Mouse (Mus musculus) A20 (cell line): ENCODE results near the gene Ppp1r18.

Experiments used
- DNase-seq: peaks from one replicate; pipeline ENCODE4 v3.0.0-alpha.2; 2011; ENCODE audit warnings: low read depth, low spot score

Ppp1r18 gene

DNA sequence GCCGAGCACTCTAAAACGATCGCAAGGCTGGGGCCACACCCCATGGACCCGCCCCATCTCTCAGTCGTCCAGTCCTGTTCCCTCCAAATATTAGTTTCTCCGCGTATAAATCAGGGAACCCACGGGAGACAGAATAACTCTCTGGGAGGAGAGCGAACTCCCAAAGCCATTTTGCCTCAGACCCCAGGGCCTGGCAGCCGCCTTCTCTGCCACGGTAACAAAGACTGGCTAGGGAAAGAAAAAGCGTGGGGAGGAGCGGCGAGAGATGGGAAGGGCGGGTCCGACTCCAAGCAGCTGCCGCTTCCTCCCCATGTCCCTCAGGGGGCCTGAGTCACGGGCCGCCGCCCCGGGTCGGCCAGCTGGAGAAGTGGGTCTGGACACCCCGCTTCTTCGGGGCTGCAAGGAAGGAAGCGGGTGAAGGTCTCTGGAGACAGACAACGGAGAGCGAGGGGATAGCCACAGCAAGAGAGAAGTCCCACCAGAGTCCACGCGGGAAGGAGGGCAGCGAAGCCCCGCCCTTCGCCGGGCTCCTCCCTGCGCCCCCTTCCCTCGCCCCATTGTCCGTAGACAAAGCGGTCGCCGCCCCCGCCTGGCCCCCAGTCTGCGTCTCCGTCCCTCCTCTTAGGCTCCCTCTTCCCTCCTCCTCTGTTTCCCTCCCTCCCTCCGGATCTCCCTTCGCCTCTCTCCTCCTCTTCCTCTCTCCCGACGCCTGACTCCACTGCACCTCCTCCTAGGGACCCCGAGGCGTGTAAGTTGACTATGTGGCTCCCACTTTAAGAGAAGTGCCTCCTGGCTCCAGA is at the start of gene Ppp1r18:
TSS of gene Ppp1r18 (plus strand) at position 113 of the 800 bp plus-strand sequence.
- DNase-seq: peak; percentile 80

DNA sequence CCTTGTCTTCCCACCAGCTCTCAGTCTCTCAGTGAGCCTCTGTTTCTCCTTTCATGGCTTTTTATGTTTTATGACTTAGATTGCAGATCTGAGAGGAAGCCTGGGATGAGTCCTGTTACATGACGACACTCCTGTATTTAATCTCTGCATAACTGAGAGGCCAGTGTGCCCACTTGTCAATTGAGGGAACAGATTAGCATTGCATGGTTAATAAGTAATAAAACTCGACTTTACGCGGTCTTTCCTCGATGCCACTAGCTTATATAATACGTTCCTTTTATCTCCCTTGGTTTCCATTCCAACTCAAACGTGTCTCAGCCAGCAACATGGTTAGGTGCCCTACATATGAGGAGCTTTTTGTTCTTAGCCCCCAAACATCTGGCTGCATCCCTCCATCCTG is 49.6 kb upstream of the Ppp1r18 start:
- no peak for DNase-seq

DNA sequence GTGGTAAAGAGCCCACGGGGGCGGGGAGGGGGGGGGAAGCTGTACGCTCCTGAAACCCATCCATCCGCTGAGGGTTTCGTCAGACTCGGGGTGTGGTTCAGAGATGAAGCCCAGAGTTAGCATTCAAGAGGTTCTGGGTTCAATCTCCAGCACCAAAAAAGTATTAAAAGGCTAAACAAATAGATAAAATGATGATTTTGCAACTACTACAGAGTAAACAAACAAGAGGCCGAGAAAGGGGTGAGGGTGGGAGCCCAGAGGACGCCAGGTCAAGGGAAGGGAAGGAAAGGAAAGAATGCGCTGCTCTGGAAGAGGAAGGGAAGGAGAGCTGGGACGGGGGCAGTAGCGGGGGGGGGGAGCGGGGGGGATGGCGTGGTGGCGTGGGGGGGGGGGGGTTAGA is 48.7 kb upstream of the Ppp1r18 start:
- DNase-seq: no peak

DNA sequence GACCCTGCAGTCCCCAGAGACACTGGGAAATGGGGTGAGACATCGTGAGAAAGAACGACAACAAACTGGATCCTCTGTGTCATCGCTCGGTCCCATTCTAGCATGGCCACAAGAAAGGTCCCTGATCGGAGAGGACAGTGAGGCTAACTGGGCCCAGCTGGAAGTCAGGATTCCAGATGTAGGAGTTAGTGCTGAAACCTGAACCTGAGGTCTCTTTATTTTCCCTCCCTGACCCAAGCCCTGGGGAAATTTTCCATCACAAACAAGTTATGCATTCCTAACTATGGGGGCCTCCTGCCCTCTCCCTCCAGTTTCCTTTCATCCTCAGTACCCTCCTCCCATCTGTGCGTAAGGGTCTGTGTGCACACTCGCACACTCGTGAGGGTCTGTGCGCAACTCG is 48.2 kb upstream of the Ppp1r18 start:
- no peak for DNase-seq

DNA sequence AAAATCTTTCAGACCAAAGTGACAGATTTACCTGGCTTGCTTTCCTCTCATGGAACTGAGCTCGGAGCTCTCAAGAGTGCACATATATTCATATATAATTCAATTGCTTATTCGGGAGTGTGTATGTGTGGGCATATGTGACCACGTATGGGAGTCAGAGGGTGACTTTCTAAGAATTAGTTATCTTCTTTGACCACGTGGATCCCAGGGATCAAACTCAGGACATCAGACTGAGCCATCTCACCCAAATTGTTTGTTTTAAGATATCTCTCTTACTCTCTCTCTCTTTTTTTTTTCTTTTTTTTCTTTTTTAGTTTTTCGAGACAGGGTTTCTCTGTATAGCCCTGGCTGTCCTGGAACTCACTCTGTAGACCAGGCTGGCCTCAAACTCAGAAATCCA is 45.3 kb upstream of the Ppp1r18 start:
- DNase-seq: no peak

DNA sequence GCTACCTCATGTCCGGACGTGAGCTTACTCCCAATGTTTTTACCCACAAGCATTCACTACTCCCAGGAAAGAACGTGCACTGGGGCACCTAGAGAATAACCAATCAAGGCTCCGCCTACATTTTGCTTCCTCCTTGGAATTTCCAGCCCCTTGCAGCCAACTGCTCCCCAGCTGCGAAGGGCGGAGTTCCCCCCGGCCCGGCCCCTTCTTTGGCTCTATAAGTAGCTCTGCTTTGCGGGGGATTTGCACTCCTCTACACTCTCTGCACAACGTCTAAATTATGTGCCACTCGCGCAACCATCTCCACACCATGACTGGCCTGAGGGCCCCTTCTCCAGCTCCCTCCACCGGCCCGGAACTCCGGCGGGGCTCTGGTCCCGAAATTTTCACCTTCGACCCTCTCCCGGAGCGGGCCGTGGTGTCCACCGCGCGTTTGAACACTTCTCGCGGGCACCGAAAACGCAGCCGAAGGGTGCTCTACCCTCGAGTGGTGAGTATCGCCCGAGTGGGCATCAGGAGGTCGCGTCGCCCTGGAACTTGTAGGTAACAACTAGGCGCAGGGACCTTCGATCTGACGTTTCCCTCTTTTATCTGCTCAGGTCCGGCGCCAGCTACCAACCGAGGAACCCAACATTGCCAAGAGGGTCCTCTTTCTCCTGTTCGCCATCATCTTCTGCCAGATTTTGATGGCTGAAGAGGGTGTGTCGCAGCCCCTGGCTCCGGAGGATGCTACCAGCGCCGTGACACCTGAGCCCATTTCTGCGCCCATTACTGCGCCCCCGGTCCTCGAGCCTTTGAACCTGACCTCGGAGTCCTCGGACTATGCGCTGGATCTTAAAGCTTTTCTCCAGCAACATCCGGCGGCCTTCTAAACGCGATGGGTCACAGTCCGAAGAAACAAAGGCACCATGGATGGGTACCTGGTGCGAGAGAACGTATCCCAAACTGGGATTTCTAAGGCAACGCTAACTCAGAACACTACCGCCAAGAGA is 43.7 kb upstream of the Ppp1r18 start, which contains the start of gene Ier3:
TSS of gene Ier3 (plus strand) at position 246 of the 992 bp plus-strand sequence.
- peak; percentile 45 for DNase-seq

DNA sequence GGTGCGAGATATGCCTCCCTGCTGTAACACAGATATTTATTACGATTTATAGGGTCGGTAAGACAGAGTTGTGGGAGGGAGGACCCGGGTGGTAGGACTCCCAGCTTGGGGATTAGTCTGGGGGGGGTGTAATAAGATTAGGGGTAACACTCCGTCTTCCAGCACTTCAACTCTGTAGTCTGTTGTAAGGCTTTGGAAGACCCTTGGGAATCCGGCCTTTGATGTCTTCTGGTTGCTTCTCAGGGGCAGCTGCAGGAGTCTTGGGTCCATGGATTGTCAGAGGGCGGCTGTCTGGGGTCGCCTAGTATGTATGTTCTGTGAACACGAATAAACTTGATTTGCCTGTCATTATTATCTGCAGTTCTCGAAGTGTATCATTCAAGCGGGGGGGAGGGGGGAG is 42.8 kb upstream of the Ppp1r18 start:
- DNase-seq: no peak

DNA sequence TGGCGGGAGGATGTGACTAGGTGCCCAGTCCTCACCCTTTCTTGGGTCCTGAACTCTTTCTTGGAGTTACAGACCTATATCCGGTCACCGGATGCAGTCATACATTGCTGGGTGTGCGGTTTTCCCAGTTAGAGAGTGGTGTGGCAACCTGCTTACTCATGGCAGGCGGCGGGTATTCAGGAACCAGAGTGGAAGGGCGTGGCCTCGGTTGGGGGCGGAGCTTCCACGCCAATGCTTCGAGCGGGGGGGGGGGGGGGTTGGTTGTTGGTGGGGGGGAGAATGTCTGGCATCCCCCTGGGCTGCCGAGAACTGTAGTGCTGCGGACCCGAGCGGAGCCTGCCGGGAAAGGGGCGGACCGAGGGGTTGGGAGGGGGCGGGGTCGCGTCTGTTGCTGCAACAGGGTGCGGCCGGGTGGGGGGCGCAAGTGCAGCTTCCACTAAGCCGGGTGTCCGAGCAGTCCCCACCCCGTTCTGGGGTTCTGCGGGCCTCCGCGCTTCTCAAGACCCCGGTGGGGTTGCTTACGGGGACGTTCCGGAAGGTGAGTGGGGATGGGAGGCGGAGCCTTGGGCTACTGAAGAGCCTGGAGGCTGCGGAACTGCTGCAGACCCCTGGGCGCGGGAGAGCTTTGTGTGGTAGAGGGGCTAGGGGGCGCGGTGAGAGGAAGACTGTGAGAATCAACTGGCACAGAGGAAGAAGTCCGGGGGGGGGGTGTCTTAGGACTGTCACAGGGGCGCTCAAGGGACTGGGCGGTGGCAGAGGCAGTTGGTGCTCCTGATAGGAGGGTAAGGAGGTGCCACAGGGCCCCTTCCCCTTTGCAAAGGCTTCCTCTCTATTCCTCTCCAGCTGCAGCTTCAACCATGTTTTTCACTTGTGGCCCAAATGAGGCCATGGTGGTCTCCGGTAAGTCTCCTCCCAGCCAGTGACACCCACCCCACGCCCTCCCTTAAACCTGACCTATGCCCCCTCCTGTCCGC is 42.1 kb upstream of the Ppp1r18 start, which contains the start of gene Flot1:
TSS of gene Flot1 (plus strand) at position 267 of the 974 bp plus-strand sequence.
- DNase-seq: peak; percentile 91

DNA sequence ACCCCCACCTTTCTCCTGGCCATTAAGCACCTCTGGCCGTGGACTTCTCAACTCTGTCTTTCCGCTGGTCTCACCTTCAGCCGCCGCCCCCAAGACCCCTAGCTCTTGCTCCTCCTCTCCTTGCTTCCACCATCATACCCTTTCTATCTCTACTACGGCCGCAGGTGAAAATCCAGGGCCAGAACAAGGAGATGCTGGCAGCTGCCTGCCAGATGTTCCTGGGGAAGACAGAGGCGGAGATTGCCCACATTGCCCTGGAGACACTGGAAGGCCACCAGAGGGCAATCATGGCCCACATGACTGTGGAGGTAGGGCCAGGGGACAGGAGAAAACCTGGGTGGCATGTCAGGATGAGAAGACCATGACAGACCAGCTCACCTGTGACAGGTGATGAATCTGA is 41.0 kb upstream of the Ppp1r18 start:
- DNase-seq: no peak

DNA sequence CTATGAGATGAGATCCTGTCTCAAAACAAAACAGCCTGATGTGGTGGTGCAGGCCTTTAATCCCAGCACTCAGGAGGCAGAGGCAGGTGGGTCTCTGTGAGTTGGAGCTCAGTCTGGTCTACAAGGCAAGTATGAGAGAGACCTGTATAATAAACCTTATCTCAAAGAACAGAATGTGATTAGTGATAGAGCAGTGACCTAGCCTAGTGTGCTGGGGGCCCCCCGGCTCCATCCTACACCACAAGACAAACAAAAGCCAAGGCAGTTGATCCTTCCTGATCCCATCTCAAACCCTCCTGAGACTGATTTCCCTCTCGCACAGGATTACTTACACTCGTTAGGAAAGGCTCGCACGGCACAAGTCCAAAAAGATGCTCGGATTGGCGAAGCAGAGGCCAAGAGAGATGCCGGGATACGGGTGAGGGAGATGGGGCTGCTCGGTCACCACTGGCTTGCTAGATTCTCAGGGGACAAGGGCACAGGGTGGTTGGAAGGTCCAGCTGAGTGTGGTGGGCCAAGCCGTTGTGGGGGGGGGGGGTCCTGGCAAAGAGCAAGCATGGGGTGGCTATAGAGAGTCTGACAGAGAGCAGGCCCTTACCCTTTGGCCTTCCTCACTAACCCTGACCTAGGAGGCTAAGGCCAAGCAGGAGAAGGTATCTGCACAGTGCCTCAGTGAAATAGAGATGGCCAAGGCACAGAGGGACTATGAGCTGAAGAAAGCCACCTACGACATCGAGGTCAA is 40.1 kb upstream of the Ppp1r18 start:
- no peak for DNase-seq

DNA sequence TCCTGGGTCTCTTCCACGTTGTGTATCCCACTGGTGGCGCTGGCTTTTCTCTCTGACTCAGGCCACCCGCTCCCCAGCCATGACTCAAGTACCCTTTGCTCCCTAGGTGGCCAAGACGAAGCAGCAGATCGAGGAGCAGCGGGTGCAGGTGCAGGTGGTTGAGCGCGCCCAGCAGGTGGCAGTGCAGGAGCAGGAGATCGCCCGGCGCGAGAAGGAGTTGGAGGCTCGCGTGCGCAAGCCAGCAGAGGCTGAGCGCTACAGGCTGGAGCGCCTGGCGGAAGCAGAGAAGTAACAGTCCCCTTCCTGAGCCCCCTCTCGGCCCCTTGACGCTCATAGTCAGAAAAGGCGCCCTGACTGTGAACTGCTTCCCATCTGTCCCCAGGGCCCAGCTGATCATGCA is 35.7 kb upstream of the Ppp1r18 start:
- peak; percentile 90 for DNase-seq

DNA sequence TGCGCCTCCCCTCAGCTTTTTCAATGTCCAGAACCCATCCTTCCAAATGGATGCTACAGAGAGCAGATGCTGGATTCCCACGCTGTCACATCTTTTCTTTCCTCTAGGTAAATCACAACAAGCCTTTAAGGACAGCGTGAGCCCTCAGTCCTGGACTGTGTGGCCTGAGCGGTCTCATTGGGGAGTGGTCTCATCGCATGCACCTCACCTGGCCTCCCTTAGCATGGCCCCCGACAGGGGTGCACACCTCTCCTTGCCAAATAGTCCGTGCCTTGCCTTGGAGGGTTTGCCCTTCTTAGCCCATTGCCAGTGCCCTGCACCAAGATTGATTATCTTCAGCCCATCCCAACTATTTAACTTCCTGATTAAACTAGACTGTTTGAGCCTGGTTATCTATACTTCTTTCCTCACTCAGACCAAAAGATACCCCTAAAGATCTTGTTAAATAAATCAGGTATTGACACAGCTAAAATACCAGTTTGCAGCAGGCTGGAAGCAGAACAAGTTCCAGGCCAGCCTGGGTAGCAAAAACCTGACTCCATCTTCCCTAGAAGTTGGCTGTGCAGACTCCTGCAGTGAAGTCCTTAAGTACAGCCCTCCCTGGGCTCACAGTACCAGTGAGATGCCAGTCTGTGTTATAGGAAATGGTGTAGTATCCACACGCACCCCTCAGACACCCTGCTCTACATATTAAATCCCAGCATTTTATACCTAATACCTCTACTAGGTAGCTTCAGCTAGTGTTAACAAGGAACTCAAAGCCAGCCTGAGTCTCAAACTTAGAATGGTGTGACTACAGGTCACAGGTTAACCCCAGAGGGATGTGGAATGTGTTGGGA is 32.8 kb upstream of the Ppp1r18 start:
- peak; percentile 41 for DNase-seq

DNA sequence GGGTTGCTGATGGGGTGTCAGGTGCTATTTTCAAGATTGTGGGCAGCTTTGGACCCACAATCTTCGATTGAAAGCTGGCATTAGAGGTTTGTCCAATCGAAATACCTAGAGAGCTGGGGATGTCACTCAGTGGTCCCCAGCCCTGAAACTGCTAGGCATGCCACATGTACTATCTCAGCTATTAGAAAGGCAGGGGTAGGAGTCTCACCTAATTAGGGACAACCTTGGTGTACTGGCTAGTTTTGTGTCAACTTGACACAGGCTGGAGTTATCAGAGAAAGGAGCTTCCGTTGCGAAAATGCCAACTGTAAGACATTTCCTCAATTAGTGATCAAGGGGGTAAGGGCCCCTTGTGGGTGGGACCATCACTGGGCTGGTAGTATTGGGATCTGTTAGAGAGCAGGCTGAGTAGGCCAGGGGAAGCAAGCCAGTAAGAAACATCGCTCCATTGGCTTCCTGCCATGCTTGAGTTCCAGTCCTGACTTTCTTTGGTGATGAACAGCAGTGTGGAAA is 32.1 kb upstream of the Ppp1r18 start:
- no peak for DNase-seq

DNA sequence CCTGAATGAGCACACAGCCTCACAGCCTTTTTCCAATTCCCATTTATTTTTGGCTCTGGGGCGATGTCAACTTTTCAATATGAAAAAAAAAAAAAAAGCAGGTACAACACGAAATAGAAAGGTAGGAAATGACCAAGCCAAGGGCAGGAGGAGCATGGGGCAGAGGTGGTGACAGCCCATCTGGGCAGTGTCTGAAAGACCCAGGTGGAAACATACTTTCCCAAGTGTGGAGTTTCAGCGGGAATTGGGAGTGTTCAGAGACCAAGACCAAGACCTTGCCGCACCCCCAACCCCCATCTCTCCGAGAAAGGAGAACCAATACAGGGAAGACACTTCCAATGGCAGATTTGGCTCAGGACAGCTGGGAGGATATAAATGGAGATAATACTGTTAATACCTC is 31.5 kb upstream of the Ppp1r18 start:
- no peak for DNase-seq

DNA sequence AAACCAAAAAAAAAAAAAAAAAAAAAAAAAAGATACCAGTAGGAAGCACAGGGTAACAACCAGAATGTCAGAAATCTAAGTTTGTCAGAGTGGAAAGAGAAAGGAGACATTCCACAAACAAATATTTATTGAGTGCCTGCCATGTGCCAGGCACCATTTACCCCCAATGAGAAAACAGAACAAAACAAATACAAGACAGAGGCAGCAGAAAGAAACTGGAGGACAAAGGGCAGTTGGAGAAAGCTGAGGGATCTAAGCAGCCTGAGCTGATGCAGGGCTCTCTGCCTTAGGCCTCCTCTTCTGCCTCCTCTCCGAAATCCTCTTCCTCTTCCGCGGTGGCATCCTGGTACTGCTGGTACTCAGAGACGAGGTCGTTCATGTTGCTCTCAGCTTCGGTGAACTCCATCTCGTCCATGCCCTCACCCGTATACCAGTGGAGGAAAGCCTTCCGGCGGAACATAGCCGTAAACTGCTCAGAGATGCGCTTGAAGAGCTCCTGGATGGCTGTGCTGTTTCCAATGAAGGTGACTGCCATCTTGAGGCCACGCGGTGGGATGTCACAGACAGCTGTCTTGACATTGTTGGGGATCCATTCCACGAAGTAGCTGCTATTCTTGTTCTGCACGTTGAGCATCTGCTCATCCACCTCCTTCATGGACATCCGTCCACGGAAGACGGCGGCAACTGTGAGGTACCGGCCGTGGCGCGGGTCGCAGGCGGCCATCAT is 30.5 kb upstream of the Ppp1r18 start:
- no peak for DNase-seq

DNA sequence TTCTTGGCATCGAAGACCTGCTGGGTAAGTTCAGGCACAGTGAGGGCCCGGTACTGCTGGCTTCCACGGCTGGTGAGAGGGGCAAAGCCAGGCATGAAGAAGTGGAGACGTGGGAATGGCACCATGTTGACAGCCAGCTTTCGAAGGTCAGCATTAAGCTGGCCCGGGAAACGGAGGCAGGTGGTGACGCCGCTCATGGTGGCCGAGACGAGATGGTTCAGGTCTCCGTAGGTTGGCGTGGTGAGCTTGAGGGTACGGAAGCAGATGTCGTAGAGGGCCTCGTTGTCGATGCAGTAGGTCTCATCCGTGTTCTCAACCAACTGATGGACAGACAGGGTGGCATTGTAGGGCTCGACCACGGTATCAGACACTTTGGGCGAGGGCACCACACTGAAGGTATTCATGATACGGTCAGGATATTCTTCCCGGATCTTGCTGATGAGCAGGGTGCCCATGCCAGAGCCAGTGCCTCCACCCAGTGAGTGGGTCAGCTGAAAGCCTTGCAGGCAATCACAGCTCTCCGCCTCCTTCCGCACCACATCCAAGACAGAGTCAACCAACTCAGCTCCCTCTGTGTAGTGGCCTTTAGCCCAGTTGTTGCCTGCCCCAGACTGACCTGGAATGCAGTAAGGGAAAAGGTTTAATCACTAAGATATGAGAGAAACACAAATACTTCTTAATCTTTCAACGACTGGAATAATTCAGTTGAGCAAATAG is 29.8 kb upstream of the Ppp1r18 start:
- DNase-seq: no peak

DNA sequence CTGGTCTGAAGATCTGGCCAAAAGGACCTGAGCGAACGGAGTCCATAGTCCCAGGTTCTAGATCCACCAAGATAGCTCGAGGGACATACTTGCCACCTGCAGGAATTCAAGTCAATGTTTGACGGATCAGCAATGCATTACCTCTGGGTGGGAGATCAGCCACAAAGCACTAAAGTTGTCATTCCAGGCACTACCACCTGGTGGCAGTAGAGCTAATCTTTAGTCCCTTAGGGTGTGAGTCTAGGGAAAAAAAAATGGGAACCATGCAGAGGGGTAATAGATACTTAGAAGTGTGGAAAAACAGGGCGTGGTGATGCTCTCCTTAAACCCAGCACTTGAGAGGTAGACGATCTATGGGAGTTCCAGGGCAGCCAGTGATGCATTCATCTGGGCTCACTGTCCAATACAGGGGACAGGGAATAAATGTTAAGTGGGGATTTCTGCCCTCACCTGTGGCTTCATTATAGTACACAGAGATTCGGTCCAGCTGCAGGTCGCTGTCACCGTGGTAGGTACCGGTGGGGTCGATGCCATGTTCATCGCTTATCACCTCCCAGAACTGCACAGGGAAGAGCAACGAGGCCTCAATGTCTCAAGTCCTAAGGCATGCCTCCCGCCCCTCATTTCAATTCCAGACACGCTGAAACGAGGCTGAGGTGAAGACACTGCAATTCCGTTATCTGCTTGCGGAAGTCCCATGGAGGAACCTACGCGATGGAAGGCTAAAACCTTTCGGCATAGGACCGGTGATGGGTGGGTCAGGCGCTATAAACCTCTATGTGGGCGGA is 29.0 kb upstream of the Ppp1r18 start:
- peak; percentile 64 for DNase-seq
